Mouse (Mus musculus): ENCODE measurements around the gene Rarb. TPM values are rescaled to one million over a fixed set of nuclear protein-coding genes. Genes with fewer than 3 reads are reported as not detected.
A peak's percentile ranks its signal among the peaks of the same experiment; 100 is the strongest.

Gene Rarb
- polyA plus RNA-seq, 1 experiment from 2014 or later = 19.1 TPM

DNA sequence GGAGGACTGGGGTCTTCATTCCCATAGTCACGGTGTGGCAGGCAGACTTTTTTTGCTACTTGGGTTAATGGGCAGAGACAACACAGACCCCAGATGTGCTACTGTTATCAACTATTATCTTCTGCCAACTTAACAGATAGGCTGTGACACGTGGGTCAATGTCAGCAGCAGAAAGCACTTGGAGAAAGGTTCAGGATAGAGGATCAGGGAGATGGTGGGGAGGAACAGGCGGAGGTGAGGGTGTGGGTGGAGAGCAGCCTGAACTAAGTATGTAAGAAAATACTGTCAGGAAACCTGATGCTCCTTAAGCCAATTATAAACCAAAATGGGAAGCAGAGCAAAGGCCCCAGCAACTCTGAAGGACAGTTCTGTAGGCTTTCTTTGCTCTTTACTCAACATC is 101.1 kb downstream of the Rarb start:
- DNase-seq (ENCODE audit: low spot score) = no peak
- Histone ChIP-seq H3K27ac (no peak overlapping the region), H3K36me3 (no peaks in the 10 kb centered on the region), H3K27me3 (ENCODE audit: low read depth, poor library complexity, severe bottlenecking) (no peaks in the 10 kb centered on the region), H3K9me3 (replicated peaks) (no peaks in the 10 kb centered on the region), H3K4me1 (peaks cover 7% of the 10 kb centered on the region), H3K4me3 (no peak overlapping the region)
- WGBS = 68% methylated on average over 3 of the region's 3 CpGs

DNA sequence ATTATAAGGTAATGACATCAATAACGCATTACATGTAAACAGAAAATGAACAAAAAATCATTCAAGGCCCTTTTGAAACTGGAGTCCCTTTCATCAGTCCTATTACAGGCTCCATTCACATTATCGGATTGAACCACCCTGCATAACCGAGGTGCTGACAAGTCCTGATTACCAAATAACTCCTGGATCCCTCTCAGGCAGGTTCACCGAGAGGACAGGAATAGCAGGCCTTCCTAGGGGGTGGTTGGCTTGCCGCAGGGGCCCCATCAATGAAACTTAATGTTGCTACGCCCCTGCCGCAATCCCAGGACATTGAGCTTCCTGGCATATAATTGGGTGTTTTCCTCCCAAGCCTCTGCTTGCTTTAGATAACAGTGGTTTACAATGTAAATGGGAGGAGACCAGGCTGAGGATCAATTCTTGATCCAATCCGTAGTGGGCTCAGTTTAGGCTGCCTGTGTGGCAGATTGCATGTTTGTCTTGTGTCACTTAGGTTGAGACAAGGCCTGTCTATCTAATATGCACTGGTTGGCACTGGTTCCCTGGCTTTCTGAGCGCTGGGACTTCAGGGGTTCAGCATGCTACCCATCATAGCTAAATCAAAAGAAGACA is 104.5 kb downstream of the Rarb start:
- WGBS = 39% methylated on average over 9 of the region's 9 CpGs
- peak; percentile 47 for DNase-seq (ENCODE audit: low spot score)
- Histone ChIP-seq H3K9me3 (replicated peaks) (no peaks in the 10 kb centered on the region), H3K4me3 (no peak overlapping the region), H3K27ac (no peak overlapping the region), H3K27me3 (ENCODE audit: low read depth, poor library complexity, severe bottlenecking) (no peaks in the 10 kb centered on the region), H3K4me1 (peaks cover 7% of the 10 kb centered on the region), H3K36me3 (no peaks in the 10 kb centered on the region)

DNA sequence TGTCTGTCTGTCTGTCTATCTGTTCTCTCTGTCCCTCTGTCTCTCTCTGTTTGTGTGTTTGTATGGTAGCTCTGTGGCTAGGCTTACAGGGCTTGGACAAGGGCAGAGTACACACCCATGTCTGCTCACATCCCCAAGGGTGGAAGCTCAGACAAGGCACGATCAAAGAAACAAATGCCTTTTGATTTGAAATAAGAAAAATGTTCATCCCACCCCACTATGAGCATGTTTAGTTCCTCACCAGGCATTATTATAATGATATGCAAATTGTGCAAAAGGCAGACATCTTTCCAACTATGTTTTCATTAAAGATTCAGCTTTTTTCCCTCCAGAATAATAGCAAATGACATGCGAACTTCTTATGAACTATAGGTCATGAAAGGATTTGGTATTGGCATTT is 105.2 kb downstream of the Rarb start:
- Histone ChIP-seq H3K27ac (no peak overlapping the region), H3K36me3 (no peaks in the 10 kb centered on the region), H3K9me3 (replicated peaks) (no peaks in the 10 kb centered on the region), H3K27me3 (ENCODE audit: low read depth, poor library complexity, severe bottlenecking) (no peaks in the 10 kb centered on the region), H3K4me3 (no peak overlapping the region), H3K4me1 (peaks cover 7% of the 10 kb centered on the region)
- no peak for DNase-seq (ENCODE audit: low spot score)
- 87% methylated on average over 2 of the region's 2 CpGs for WGBS

DNA sequence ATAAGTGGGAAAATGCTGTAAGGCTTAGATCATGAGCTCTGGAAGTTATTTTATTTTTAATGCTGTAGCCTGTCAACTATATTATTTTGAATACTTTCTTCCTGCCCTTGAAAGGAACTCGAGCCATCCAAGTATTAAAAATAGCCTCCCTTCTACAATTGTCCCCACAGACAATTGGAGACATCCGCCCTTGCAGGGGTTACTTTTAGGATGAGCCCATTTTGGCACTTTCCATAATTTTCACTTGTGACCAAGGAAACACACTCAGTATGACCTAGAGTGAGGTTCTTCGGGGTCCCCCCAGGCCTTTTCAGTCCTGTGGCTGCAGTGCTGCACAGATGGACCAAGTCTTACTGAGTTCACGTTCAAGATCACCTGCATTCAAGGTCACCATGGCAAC is 119.7 kb downstream of the Rarb start:
- Histone ChIP-seq H3K27me3 (ENCODE audit: low read depth, poor library complexity, severe bottlenecking) (no peaks in the 10 kb centered on the region), H3K36me3 (no peaks in the 10 kb centered on the region), H3K4me1 (peaks cover 8% of the 10 kb centered on the region), H3K4me3 (no peak overlapping the region), H3K27ac (no peak overlapping the region), H3K9me3 (replicated peaks) (no peaks in the 10 kb centered on the region)
- DNase-seq (ENCODE audit: low spot score) = no peak
- 80% methylated on average over 4 of the region's 4 CpGs for WGBS

DNA sequence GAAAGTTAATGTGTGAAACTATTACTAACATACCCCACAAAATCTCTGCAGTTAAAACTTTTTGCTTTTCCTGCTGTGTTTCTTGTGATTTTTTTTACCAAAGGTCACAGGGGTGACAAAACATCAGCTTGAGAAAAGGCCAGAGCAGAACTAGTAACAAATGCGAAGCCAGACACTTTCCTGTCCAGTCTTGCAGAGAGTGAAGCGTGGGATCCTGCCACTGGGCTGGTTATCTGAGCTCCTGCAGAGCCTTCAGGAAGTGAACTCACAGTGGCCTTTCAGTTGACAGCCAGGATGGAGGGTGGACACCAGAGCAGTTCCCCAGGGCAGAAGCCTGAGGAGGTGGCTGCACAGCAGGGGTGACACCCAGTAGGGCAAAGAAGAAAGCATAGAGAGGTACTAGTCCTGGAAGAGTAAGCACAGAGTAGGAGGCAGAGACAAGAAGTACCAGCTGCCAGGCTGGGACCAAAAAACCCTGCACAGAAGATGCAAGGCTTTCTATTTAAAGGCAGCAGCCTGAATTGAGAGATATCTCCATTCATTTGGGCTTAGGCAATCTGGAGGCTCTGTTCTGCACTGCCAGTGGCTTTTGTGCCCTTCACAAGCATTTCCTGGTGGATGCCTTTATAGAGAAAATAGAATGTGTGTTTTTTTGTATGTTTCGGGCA is 123.4 kb downstream of the Rarb start:
- H3K4me3 ChIP-seq = no peak overlapping the region
- peak; percentile 31 for DNase-seq (ENCODE audit: low spot score)
- H3K27me3 ChIP-seq (ENCODE audit: low read depth, poor library complexity, severe bottlenecking) = no peaks in the 10 kb centered on the region
- no peak overlapping the region for H3K27ac ChIP-seq
- WGBS = 40% methylated on average over 3 of the region's 3 CpGs
- H3K4me1 ChIP-seq = peaks cover 8% of the 10 kb centered on the region
- no peaks in the 10 kb centered on the region for H3K36me3 ChIP-seq
- no peaks in the 10 kb centered on the region for H3K9me3 ChIP-seq (replicated peaks)

DNA sequence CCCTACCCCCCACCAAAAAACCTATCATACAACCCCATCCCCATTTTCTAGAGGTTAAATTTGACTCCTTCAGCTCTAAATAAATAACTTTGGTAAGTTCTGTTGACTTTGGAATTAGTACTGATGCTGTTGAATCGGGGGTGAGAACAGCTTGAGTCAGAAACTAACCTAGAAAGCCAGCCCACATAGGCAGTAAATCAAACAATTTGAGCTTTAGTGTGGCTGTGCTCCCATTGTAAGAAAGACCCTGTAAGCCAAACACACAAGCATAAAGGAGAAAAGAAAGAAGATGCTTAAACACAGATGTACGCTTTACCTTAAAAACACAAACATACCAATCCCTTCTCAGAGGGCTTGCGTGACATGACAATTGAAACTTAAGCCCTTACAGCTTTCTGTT is 140.6 kb downstream of the Rarb start:
- Histone ChIP-seq H3K4me1 (no peaks in the 10 kb centered on the region), H3K36me3 (no peaks in the 10 kb centered on the region), H3K27me3 (ENCODE audit: low read depth, poor library complexity, severe bottlenecking) (no peaks in the 10 kb centered on the region), H3K9me3 (replicated peaks) (no peaks in the 10 kb centered on the region), H3K4me3 (no peak overlapping the region), H3K27ac (no peak overlapping the region)
- WGBS = 81% methylated on average over 3 of the region's 3 CpGs
- no peak for DNase-seq (ENCODE audit: low spot score)

DNA sequence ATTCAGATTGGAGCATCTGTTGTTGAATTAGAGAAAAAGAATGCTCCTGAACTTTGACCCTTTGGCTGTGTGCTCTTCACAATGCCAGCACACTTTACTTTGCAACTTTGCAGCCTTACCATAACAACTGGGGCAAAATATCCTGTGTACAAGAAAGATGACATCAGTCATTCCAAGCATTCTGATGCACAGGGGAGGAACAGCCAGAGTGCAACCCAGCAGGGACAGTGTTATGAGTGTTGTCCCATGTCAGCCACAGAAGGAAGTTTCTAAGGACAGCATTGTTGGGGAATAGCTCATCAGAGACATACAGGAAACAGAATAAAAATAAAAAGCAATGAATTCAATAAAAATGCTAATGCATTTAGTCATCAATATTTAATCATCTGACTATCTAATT is 141.9 kb downstream of the Rarb start:
- no peaks in the 10 kb centered on the region for H3K27me3 ChIP-seq (ENCODE audit: low read depth, poor library complexity, severe bottlenecking)
- no peaks in the 10 kb centered on the region for H3K4me1 ChIP-seq
- no peak overlapping the region for H3K27ac ChIP-seq
- DNase-seq (ENCODE audit: low spot score) = no peak
- H3K9me3 ChIP-seq (replicated peaks) = no peaks in the 10 kb centered on the region
- H3K36me3 ChIP-seq = no peaks in the 10 kb centered on the region
- H3K4me3 ChIP-seq = no peak overlapping the region

DNA sequence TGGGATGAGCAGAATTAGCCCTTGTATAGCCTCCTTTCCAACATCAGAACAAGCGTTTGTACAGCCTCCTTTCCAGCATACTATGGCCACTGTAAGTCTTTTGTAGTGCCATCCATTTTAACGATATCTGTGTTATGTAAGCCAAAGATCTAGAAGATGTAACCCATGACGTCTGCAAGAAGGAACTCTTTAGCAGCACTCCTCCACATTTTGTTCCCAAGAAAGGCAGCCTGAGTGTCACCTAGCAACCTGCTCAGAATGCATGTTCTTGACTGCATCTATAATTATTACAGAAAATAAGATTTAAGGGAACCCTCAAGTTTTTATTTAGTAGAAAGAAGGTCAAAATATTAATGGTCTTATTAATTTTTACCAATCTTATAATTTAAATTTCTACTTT is 148.4 kb downstream of the Rarb start:
- DNase-seq (ENCODE audit: low spot score) = no peak
- Histone ChIP-seq H3K27ac (no peak overlapping the region), H3K9me3 (replicated peaks) (no peaks in the 10 kb centered on the region), H3K27me3 (ENCODE audit: low read depth, poor library complexity, severe bottlenecking) (no peaks in the 10 kb centered on the region), H3K4me1 (no peaks in the 10 kb centered on the region), H3K4me3 (no peak overlapping the region), H3K36me3 (no peaks in the 10 kb centered on the region)
- WGBS = 85% methylated on average over 3 of the region's 3 CpGs

DNA sequence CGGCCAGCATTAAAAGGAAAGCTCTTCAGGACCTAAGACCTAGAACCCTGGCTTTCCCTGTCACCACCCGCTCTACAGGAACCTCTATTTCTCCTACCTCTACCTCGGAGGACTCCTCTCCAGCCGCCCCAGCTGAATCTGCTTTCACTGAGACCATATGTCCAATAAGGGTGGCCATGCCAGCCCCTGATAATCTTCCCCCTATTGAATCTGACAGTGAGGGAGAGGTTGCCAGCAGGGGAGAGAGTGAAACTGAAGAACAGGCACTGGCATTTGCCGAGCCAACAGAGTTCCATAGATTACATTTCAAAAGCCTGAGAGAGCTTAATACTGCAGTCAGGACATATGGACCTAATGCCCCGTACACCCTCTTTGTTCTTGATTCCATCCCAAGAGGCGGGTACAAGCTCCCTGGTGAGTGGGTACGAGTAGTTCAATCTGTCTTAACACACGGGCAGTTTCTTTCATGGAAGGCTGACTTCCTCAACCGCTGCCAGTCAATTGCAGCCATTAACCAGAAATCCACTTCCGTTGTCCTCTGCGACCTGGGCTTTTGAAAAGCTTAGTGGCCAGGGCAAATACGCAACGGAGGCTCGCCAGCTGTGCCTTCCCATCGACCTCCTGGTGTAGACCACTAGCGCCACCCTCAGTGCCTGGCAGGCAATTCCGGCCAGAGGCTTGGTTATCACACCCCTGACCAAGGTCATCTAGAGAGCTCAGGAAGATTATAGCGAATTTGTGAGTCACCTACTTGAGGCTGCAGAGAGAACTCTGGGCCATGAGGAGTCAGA is 179.6 kb downstream of the Rarb start:
- 94% methylated on average over 19 of the region's 19 CpGs for WGBS
- H3K9me3 ChIP-seq (replicated peaks) = peaks cover 14% of the 10 kb centered on the region; the same call in 1 of the 2 replicates
- no peak overlapping the region for H3K27ac ChIP-seq
- H3K4me3 ChIP-seq = no peak overlapping the region
- peak; percentile 22 for DNase-seq (ENCODE audit: low spot score)
- H3K27me3 ChIP-seq (ENCODE audit: low read depth, poor library complexity, severe bottlenecking) = no peaks in the 10 kb centered on the region
- H3K4me1 ChIP-seq = no peaks in the 10 kb centered on the region
- no peaks in the 10 kb centered on the region for H3K36me3 ChIP-seq

DNA sequence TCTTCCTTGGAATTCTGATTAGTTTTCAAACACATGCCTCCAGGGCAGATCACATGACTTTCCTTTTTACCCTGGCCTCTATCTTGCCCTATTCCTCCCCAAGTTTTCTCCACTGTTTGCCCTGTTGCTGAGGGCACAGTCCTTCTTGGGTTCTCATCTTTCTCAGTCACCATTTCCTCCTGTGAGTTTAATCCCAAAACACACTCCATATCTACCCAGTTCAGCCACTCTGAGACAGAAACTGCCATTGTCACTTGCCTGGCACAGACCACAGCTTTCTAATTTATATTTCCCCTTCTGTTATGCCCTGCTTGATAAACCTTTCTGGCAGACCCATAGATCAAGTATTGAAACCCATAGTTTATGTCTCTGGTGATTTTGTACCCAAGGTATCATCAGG is 205.0 kb downstream of the Rarb start:
- H3K27ac ChIP-seq = no peak overlapping the region
- no peak for DNase-seq (ENCODE audit: low spot score)
- no peaks in the 10 kb centered on the region for H3K9me3 ChIP-seq (replicated peaks)
- H3K36me3 ChIP-seq = no peaks in the 10 kb centered on the region
- H3K4me1 ChIP-seq = no peaks in the 10 kb centered on the region
- H3K4me3 ChIP-seq = no peak overlapping the region
- H3K27me3 ChIP-seq (ENCODE audit: low read depth, poor library complexity, severe bottlenecking) = no peaks in the 10 kb centered on the region

DNA sequence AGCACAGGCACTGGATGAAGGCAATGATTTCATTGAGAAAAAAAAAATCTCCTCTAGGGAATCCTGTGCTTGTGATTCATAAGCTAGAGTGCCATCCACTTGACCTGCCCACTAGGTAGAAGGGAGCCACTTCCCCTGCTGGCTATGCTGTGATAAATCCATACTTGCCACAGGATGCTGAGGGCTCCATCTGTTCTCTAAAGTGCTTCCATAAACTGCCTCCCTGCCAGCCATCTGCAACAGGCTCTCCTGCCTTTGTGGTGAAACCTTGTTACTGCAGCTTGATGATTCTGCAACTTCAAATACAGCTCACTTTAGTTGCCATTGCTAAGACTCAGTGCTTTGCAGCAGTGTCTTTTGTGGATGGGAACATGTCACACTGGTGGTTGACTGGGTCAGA is 213.5 kb downstream of the Rarb start:
- Histone ChIP-seq H3K27ac (no peak overlapping the region), H3K4me1 (peaks cover 32% of the 10 kb centered on the region), H3K9me3 (replicated peaks) (no peaks in the 10 kb centered on the region), H3K36me3 (no peaks in the 10 kb centered on the region), H3K27me3 (ENCODE audit: low read depth, poor library complexity, severe bottlenecking) (no peaks in the 10 kb centered on the region), H3K4me3 (no peak overlapping the region)
- DNase-seq (ENCODE audit: low spot score) = peak; percentile 33

DNA sequence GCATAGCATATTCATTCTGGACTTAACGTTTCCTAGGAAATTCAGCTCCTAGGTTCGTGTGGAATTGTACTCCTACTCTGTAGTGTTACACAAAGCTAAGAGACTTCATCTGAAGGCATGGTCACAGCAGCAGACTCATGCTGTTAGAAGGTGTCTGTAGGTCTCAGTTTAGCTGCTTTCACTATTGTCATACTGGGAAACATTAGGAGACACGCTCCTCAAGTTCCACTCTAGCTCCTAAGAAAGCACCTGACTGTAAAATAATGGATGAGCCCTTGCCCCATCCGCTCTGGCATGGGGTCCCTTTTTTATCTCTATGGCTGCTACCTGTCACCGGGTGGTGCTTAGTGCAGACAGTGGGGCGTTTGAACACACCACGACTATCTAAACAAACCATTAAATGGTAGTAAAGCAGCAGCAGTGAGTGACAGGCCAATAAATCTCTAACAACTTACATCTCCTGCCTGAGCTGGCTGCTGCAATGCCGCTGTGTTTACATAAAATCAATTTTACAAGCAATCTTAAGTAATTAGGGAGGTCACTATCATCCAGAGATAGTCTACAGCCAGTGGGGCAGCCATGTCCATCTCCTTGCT is 214.4 kb downstream of the Rarb start:
- Histone ChIP-seq H3K9me3 (replicated peaks) (no peaks in the 10 kb centered on the region), H3K4me1 (peaks cover 32% of the 10 kb centered on the region), H3K36me3 (no peaks in the 10 kb centered on the region), H3K27me3 (ENCODE audit: low read depth, poor library complexity, severe bottlenecking) (no peaks in the 10 kb centered on the region), H3K4me3 (no peak overlapping the region), H3K27ac (no peak overlapping the region)
- 16% methylated on average over 8 of the region's 8 CpGs for WGBS
- DNase-seq (ENCODE audit: low spot score) = peak; percentile 28

DNA sequence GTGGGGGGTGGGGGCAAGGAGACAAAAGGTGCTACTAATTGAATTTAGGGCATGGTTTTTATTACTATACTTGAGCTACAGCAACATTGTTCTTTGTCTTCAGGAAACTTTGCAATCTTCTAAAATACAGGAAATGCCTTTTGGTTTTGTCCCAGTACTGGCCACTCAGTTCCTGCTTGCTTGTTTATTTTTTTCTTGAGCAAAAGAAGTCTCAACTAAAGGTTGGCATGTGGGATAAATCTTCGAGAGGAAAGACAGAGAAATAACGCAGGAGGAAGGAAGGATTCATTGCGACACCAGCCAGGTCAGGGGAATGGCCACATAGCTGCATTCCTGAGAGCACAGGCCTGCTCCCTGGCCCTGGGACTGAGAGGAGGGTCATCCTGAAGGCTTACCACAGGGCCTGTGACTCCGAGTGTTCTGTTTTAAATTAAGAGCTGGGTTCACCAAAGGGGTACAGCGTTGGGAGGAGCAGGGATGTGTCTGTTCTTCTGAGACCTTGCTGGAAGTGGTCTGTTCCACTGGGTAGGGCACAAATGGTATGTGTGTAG is 215.8 kb downstream of the Rarb start:
- H3K27me3 ChIP-seq (ENCODE audit: low read depth, poor library complexity, severe bottlenecking) = no peaks in the 10 kb centered on the region
- whole genome bisulfite sequencing = 5% methylated on average over 5 of the region's 5 CpGs
- 0 out of 2 replicates have a peak overlapping the region, but pooled peaks have one; percentile 3 for H3K27ac ChIP-seq
- no peak overlapping the region for H3K4me3 ChIP-seq
- H3K4me1 ChIP-seq = peaks cover 40% of the 10 kb centered on the region
- no peaks in the 10 kb centered on the region for H3K9me3 ChIP-seq (replicated peaks)
- DNase-seq (ENCODE audit: low spot score) = peak; percentile 51
- no peaks in the 10 kb centered on the region for H3K36me3 ChIP-seq
